Mouse (Mus musculus) brain, embryonic 14.5 days (tissue): Measurements from ENCODE around the gene Fam117a.
"Not testable (repeated sequence)": the region's sequence is repeated elsewhere in the genome, so short reads cannot be mapped to it uniquely, and the experiment has no call there.

Experiments used
- CTCF ChIP-seq: fragments of 200-500 bp; IDR thresholded peaks from 2 replicates; pipeline ENCODE4 v1.5.1; 2012; ENCODE audit warnings: inconsistent platforms, mild to moderate bottlenecking, moderate library complexity, borderline replicate concordance; ENCODE audit not compliant: insufficient read depth, insufficient read length; ENCODE audit errors: extremely low read depth
- POLR2A ChIP-seq: fragments of 200-500 bp; IDR thresholded peaks from 2 replicates; pipeline ENCODE4 v1.6.1; 2012; ENCODE audit warnings: mild to moderate bottlenecking, inconsistent platforms, borderline replicate concordance; ENCODE audit not compliant: poor library complexity, insufficient read depth, insufficient read length, severe bottlenecking; ENCODE audit errors: extremely low read depth

- not testable (repeated sequence) for TF ChIP-seq CTCF, POLR2A
Observed at GRCm38 (mm10) chr11:95406398-95406797, 69.6 kb downstream of the Fam117a start.
